Mouse (Mus musculus) MEL-GATA-1-ER (cell line): ENCODE data around the gene Sft2d1.
"Not testable (repeated sequence)": the region's sequence is repeated elsewhere in the genome, so short reads cannot be mapped to it uniquely, and the experiment has no call there.

Source experiments
- DNase-seq: peaks from one replicate; pipeline ENCODE4 v3.0.0-alpha.2; 2012; ENCODE audit warnings: low read depth; ENCODE audit errors: extremely low read depth

The Sft2d1 gene

DNA sequence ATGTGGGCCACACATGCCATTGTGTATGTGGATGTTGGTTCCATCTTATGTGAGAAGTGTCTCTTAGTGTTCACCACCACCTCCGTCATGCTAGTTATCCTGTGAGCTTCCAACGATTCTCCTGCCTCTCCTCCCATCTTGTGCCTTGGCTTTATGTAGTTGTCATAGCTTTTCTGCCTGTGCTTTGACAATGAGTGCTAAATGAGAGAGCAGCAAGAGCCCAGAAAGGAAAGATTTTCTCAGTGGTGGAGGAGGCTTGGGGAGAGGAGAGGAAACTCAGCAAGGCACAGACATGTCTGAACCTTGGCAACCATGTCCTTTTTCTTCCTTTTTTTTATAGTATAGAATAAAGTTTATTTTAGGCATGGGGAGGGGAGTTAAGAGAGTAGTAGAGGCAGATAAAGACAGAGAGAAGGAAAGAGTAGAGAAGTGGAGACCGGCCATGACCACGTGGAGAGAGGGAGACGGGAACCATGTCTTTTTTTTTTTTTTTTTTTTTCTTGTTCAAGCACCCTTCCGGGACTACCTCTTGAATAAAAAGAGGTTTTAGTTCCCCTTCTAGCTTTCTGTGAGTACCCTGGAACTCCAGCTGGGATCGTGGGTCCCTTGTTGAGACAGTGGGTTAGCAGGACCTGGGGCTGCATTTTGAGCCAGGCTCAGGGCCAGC lies 8.0 kb upstream of the Sft2d1 start:
- no peak for DNase-seq

DNA sequence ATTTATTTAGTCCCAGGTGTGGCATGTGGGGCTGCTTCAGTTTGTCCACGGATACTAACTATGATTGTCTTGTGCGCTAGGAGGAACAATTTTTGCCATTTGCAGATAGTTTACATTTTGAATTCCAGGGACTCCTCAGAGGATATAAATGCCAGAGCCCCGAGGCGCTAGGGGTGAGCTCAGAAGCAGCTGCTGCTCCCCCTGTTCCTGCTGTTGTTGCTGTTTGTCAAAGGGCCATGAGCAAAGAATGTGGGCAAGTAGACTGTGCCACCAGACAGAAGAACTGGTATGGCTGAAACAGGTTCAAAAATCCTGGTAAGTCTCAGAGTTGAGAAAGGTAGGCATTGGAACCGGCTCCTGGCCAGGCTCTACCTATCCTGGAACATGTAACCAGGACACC lies 7.2 kb upstream of the Sft2d1 start:
- no peak for DNase-seq

DNA sequence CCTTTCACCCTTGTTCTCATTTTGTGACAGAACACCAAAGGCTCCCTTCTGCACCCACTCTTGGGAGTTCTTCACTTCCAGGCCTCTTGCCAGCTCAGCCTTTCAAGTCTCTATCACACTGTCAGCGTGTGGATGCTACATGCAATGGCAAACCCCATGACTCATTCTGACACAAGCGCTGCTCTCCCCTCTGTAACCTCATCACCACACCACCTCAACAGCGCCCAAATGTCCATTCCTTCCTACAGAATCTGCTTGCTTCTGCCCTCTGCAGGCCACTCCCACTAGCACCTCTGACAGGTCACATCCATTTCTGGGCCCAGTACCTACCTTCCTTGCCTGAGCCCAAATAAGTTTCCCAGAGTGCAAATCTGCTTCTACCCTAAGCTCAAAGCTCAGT lies 5.1 kb upstream of the Sft2d1 start:
- DNase-seq = no peak

DNA sequence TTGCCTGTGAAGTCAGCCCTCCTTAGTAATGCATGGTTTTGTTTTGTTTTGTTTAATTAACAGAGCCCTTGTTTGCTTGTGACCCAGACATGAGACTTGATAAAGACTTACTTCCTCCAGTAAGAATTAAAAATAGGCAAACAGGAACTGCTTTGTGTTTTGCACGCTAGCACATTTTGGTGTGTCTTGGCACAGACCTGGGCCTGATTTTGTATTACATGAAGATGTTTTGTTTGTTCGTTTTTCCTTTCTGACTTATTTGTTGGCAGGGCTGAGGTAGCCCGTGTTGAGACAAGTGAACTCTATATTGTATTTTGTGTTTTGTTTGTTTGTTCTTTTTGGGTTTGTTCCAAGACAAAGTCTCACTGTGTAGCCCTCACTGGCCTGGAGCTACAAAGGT lies 849 bp downstream of the Sft2d1 start:
- DNase-seq = peak; percentile 30

DNA sequence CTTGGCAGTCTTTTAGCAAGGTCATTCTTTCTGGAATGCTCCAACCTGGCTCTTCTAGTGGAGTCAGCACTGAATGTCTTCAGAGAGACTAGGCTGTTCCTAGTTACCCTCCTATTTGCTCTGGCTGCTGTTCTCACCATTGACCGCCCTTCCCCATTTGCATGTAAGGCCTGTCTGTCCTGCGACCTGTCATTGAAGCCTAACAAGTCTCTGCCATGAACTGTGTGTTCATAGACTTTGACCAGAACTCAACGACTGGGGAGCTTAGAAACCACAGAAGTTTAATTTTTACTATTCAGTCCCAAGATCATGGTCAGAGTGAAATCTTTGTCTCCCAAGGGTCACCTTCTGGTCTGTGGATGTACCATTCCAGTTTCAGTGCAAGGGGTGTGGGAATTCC lies 3.1 kb downstream of the Sft2d1 start:
- DNase-seq = no peak

DNA sequence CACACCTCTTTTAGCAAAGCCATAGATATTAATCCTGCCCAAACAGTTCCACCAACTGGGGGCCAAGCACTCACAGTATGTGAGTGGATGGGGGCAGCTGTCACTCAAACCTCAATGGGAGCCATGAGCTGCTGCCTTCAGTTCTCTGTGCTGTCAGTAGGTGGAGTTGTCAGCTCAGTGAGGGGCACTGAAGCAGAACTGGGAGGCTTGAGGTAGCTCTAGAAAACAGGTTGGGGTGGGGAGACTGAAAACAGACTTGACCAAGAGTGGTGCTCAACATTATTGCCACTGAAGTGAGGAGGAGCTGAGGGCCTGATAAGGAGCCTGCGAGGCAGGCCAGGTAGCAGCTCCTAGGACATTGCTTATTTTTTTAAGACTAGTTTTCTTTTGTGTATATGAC lies 5.3 kb downstream of the Sft2d1 start:
- no peak for DNase-seq

DNA sequence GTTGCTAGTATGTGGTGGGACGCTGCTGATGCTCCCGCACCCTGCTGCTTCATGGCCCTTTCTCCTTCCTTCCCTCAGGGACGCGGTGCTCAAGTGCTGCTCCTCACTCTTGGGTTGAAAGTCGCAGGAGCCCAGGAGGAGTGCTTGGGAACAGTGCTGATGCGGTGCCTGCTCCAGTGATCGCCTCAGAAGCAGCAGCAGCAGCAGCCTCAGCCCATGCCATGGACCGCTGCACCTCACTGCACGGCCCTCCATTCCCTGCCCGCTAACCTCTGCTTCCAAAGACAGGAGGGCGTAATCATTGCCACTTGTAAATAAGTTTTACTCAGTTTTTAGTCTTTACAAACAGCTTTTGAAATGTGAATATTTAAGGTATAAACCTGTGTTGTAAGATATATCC lies 16.0 kb downstream of the Sft2d1 start:
- not testable (repeated sequence) for DNase-seq

DNA sequence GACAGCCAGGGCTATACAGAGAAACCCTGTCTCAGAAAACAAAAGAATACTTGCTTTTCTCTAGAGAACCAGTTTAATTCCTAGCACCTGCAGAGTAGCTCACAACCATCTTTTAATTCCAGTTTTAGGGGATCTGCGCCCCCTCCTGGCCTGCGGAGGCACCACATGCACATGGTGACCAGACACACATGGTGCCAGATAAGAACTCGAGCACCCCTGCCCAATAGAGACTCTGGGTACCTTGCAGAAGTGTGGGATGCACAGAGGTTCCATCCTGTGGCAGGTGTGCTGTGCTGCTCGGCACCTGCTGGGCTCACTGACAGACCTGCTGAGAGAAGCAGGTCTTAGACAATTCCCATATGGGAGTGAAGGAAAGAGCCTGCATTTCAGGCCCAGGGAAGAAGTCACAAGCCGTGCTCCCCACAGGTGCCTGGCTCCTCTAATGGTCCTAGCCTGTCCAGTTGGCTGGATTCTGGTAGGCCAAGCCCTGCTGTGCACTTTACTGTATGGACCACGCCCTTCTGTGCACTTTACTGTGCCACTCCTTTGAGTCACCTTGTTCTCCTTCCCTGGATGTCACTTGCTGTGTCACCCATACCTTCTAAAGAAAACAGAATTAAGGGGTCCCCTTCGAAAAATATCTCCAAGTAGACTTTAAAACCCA lies 17.7 kb downstream of the Sft2d1 start:
- no peak for DNase-seq

DNA sequence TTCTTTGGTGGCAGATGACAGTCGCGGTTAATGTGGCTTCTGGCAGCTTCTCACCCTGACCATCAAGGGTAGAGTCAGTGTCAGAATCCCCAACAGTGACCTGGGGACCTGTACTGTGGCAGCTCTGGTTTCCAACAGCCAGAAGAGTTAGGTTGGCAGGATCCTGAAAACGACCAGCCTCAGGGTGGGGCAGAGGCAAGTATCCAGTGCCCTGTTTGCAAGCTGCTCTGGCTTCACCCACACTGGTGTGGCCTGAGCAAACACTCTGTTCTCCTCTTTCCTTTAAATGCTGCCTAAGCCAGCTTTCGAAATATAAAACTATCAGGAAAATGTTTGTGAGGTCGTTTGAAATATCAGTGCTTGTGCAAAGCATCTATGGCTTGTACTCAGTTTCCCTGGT lies 19.7 kb downstream of the Sft2d1 start:
- no peak for DNase-seq

DNA sequence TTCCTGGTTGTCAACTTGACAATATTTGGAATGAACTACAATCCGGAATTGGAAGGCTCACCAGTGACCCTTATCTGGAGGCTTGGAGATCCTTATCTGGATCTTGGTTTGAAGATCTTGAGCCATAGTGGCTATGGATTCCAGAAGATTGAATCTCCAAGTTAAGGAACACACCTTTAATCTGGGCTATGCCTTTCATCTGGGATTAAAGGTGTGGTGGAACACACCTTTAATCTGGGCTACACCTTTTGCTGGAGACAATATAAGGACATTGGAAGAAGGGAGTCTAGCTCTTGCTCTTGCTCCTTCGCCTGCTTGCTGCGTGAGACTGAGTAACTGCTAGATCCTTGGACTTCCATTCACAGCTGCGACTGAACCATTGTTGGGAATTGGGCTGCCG lies 26.3 kb downstream of the Sft2d1 start, which contains the start of gene Prr18:
Gene Prr18 (plus strand): TSS at position 301 of the 400 bp plus-strand sequence.
- not testable (repeated sequence) for DNase-seq

DNA sequence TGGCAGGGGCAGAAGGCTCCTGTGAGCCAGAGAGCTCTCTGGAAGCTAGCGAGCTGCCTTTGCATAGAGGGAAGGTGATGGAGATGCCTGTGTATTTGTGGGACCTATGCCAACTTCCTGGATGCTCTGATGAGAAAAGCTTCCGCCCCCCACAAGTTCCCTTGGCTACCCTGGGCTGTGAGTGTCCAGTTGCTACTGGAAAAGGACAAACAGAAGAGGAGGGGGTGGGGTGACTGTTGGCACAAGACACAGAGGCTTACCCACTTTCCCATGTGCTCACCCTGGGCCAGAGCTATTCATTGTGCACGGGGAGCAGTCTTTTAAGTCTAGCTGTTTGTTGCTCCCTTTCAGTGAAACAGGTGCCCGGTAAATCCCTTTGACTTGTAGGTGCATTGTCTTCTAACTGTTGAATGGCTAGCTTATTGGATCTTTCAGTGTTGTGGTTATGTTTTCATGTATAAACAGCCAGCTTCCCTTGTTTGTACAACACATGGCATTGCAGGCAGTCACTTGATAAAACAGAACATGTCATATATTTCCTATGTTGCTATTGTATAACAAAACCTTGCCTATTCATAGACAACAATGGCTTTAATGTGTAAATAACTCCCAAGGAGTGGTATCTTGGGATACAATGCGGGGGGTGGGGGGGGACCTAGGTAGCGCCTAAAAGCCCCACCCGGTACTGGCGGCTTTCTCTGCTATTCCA lies 28.9 kb downstream of the Sft2d1 start:
- no peak for DNase-seq

DNA sequence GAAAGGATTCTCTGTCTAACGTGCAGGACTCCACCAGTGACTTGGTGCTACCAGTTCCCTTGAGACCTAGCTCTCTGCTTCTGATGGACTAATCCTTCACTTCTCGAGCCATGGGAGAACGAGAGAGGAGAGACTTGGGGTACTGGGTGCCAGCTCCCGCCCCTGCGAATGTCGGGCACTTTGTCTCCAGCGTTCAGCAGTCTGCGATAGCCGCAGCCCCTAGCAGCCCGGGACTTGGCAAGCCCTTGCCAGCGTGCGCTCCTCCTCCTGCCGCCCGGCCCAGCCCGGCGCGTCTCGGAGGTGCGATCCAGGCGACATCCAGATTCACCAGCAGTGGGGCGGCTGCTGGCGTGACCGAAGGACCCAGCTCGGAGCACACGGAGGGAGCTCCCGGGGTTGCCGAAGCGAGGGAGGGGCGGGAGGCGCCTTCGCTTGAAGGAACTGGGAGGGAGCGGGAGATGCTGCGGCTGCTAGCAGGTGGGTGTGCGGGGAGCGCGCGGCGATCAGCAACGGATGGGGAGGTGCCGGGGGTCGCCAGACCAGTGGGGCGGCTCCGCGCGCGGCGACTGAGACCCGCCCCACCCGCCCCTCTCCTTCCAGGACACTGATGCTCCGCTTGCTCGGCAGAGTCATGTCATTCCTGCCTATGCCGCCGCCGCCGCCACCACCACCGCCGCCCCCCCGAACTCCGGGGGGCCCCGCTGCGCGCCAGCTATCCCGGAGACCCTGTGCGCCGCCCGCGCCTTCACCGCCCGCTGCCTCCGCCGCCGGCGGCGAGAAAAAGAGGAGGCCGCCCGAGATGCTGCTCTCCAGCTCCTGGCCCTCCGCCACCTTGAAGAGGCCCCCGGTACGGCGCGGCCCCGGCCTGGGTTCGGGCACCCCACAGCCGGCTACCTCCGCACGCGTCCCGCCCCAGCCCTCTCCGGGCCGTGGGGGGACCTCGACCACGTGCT lies 29.8 kb downstream of the Sft2d1 start:
- DNase-seq = no peak

DNA sequence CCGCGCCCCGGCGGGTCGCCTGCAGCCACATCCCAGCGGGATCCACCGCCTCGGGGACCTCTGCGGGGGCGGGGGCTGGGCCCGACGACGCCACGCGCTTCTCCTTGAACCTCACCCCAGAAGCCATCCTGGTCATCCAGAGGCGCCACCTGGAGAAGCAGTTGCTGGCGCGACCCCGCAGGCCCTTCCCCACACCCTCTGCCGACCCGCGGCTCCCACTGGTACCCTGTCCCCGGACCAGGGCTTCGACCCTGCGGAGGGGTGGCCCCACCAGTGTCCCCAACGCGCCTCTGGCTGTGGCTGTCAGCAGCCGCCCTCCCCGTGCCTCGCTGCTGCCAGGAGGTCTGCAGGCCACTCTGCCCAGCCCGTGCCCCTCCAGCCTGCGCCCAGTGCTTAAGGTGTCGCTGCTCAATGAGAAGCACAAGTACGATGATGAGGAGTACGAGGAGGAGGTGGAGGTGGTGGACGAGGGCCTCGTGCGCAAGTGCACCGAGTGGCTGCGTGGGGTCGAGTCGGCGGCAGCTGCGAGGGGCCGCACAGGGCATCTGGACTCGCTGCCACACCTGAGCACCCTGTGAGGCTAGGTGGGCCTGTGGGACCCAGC lies 30.6 kb downstream of the Sft2d1 start:
- no peak for DNase-seq

DNA sequence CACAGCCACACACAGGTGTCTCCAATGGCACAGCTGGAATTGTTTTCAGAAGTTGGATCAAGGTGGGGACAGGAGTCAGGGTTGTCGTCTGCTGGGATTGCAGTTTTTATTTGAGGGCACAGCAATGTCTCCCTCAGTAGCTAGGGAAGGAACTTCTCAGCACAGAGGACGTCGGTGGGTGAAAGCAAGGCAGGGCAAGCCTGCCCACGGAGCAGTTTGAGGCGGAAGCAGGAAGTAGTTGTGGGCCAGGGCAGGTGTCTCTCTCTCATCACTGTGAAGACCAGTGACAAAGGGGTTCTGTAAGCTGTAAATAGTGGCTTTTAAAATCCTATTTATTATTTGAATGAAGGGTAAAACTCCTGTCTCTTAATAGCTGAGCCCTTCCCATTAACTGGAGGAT lies 31.8 kb downstream of the Sft2d1 start:
- no peak for DNase-seq

DNA sequence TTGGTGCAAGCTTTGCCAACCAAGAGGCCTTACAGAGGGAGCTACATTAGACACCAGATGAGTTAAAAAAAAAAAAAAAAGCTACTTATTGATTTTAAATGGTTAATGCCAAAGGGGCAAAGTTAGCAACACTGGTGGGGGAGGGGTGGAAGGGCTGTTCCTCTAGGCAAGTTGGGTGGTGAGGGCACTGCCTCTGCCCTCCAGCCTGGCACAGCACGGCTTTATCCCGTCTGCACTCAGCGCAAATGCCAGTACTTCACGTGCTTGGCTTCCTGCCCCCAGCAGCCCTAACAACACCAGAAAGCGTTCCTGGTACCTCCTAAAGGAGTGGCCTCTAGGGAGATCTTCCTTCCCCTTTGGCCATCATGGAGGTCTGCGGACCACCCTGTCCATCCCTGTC lies 32.5 kb downstream of the Sft2d1 start:
- DNase-seq = no peak

DNA sequence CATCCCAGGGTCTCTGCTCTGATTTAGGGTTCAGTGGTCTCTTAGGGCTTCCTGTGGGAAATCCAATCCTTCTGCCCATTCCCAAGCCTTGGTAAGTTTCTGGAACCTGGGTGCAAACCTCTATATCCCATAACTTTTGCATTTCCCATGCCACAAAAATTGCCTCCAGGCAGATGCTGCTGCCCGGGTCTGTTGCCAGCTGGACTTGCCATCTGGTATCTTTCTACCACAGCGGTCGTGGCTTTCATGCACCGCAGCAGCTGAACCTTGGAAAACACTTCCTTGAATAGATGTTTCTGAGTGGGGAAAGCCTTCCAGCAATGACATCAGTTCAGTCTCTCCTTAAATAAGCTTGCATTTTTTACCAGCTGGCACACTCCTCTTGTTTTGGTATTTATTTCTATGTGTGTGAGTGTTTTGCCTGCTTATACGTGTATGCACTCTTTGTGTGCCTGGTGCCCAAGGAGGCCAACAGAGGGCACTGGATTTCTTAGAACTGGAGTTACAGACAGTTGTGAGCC lies 36.9 kb downstream of the Sft2d1 start:
- no peak for DNase-seq

DNA sequence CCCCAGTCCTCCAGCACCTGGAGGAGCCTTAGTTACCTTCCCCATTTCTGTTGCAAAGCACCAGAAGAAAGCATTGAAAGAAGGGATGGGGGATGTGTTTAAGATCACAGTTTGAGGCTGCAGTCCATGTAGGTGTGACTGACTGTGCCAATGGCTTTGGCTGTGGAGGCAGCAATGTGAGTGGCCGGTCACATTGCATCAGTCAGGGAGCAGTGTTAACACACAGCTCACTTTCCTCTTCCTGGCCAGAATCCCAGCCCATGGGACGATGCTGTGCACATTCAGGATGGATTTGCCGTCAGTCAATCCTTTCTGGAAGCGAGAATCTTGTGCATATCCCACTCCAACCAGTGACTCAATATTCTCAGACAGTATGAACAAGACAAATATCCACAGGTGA lies 38.0 kb downstream of the Sft2d1 start:
- DNase-seq = no peak

DNA sequence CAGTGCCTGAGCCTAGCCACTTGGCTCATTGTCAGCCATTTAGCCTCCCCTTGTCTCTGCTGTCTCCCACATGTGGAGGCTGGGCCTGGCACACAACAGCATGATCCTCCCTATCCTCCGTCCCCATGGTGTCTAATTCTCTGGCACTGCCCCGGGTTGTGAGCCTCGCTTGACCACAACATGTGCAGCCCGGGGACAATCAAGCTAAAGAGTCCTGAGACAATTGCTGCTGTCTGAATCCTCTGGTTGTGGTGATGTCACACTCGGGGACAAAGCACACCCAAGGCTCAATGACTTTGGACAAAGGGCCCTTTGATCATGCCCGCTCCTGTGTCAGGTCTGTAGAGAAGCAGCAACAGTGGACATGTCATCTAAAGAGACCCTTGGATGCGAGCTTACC lies 40.2 kb downstream of the Sft2d1 start:
- DNase-seq = no peak

DNA sequence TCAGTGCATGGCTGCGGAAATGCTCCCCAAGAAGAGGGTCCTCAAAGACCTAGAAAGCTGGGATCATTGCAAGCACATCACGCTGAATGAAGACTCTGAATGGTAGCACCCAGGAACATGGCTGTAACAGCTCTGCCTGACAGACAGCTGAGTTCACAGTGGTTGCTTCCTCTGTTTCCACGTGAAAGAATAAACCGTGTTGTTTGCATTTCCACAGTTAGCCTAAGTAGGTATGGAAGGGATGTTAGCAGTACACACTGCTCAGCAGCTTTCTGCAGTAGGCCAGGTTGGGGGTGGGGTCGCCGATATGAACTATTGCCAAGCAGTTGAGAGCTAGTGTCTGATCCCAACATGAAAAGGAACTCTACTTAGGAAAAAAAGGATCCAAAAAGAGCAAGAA lies 44.8 kb downstream of the Sft2d1 start, which contains the start of gene T2:
Gene T2 (plus strand): TSS at position 301 of the 400 bp plus-strand sequence.
- DNase-seq = no peak

DNA sequence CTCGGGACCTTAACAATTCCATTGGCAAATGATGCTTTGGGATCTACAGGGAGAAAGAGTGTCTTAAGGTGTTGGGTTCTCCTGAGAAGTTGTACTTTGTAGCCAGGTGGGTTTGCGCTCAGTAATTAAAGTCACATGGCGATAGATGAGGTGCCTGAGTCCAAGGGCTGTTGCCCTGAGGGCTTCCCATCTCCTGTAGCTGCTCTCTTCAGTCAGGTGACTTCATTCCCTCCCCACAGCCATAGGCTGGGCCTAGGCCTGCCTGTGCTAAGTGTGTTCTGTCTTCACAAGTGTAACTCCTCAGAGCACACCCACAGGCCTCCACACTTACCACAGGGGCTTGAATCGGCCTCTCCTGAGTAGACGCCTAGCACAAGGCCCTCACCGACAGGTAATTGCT lies 46.6 kb downstream of the Sft2d1 start:
- DNase-seq = no peak

DNA sequence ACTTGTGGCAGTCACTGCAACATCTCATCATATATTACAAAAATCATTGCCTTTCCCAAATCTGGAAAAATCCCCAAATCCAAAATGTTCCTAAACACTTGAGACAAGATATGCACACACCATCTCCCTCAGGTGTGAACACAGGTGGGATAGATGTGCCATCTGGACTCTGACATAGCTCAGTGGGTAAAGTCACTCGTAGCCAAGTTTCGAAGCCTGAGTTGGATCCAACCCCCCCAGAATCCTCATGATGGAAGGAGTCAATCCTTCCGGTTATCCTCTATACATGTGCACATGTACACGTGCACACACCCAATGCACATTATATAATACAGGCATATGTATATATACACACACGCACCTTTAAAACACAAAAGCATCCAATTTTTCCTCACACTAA lies 50.0 kb downstream of the Sft2d1 start:
- no peak for DNase-seq
